Mouse (Mus musculus) cerebellum, adult 2 months (tissue): ENCODE measurements around the gene Fbxw8. TPM values are rescaled to one million over a fixed set of nuclear protein-coding genes. Genes with fewer than 3 reads are reported as not detected.

Source experiments
- DNase-seq, 2 experiments: peaks; one replicate each; pipeline ENCODE4 v3.0.0; 2021
- H3K27ac ChIP-seq: fragments of 200-500 bp; 2 replicates; pipeline ENCODE4 v1.5.1; 2012; ENCODE audit warnings: low read length, control low read depth, inconsistent platforms; ENCODE audit not compliant: insufficient read depth
- H3K27me3 ChIP-seq: fragments of 200-500 bp; 2 replicates; pipeline ENCODE4 v1.6.1; 2012; ENCODE audit warnings: inconsistent platforms, mild to moderate bottlenecking, low read length, moderate library complexity; ENCODE audit not compliant: control insufficient read depth, insufficient read depth
- H3K4me1 ChIP-seq: fragments of 200-500 bp; 2 replicates; pipeline ENCODE4 v1.6.1; 2011; ENCODE audit warnings: low read length; ENCODE audit not compliant: control insufficient read depth, insufficient read depth
- H3K4me3 ChIP-seq: fragments of 200-500 bp; replicated peaks from 2 replicates; pipeline ENCODE3; 2011; ENCODE audit warnings: mild to moderate bottlenecking, low read depth, low read length, control low read depth; ENCODE audit not compliant: insufficient read depth
- CTCF ChIP-seq: fragments of 200-500 bp; IDR thresholded peaks from 2 replicates; pipeline ENCODE4 v1.5.1; 2011; ENCODE audit warnings: low read depth, mild to moderate bottlenecking, control low read depth, low read length, moderate library complexity, borderline replicate concordance; ENCODE audit not compliant: insufficient read depth
- POLR2A ChIP-seq: fragments of 200-500 bp; IDR thresholded peaks from 2 replicates; pipeline ENCODE4 v1.6.1; 2011; ENCODE audit warnings: low read length, control low read depth, borderline replicate concordance; ENCODE audit not compliant: insufficient read depth
- WGBS: fragments of 180-500 bp; shearing (Covaris S2); methylation state at CpG from one replicate; pipeline ENCODE4 v1.1.7; 2018; 5-methylcytosine and 5-hydroxymethylcytosine counted together
- polyA plus RNA-seq: library from polyadenylated mRNA; depleted of rRNA; stranded (reverse); fragments of >200 nt; gene quantifications from 2 replicates; pipeline ENCODE4 v1.2.3, GENCODE M21; 2012

Gene Fbxw8
- polyA plus RNA-seq, 1 experiment, result 42.8 TPM

DNA sequence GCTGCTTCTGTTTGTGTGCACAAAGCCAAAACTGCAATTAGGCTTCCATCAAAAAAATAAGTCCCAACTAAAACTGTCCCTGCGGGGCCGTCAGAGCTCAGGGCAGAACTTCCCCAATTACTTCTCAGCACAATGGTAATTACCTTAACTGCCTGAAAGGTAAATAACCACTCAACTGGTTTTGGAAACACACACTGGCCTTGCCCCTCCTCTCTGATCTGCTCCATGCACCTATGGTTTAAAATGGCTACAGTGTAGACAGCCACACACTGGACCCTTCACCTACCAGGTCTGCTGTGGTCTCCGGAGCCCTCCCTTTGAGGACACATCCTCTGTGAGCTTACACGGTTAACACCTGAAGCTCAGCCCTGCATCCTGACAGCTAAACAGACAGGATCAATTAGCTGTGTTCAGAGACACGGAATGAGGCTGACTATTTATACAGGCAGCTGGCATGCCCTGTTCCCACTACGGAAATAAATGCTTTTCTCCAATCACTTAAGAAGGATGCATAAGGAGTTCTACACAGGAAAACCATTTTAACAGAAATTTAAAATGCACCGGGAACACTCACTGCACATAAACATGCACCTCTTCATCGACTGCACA is 55.3 kb downstream of the Fbxw8 start:
- no peak overlapping the region for H3K27ac ChIP-seq
- 78% methylated on average over 8 of the region's 8 CpGs for WGBS
- TF ChIP-seq POLR2A (no peak), CTCF (no peak)

GRCm38 (mm10) chr5:118099069-118099869 is 56.0 kb downstream of the Fbxw8 start:
- peaks cover 4% of the 10 kb centered on the region for H3K4me1 ChIP-seq
- 67% methylated on average over 11 of the region's 11 CpGs for WGBS
- TF ChIP-seq POLR2A (no peak), CTCF (no peak)
- no peak overlapping the region for H3K4me3 ChIP-seq
- DNase-seq, result no peak
- H3K27me3 ChIP-seq, result no peaks in the 10 kb centered on the region
- H3K27ac ChIP-seq, result no peak overlapping the region

More for the DNA sequence above, 55.3 kb downstream of the Fbxw8 start:
- H3K4me3 ChIP-seq, result no peak overlapping the region
- no peak for DNase-seq
- no peaks in the 10 kb centered on the region for H3K27me3 ChIP-seq
- no peaks in the 10 kb centered on the region; the same call in 1 of the 2 replicates for H3K4me1 ChIP-seq

DNA sequence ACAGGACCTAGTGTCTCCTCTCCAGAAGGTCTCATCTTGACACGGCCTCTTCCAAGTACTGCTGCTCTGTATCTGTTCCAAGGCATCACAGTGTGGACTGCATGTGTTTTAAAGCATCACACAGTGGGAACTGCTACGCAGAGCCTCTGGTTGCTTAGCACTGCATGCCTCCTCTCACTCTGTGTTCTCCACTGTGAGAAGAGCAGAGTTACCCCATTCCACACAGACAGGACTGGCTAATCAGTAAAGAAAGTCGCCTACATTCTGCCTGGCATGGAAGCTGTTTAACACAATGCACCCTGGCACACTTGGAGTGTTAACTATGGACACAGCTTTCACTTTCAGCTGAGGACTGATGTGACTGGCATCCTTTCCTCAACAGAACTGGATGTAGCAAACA is 58.9 kb downstream of the Fbxw8 start:
- H3K27ac ChIP-seq, result no peak overlapping the region
- TF ChIP-seq CTCF, result no peak
- 69% methylated on average over 3 of the region's 3 CpGs for WGBS

DNA sequence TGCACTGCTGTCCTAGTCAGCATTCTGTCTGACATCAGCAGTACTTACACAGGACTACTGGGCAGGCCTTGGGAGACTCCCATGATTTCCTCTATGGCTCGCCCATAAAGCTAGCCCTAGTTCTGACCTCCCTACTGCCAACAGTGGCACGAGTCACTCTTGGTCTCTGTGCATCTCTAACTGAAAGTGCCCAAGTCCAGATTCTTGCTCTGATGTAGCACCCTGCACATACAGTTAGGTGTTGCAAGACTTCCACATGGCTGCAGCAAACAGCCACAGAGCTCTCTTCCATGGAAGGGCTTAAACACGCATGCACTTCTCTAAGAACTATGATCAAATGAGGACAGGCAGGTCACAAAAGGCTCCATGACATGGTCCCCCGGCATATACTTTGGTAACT is 59.4 kb downstream of the Fbxw8 start:
- Histone ChIP-seq H3K27me3 (no peaks in the 10 kb centered on the region), H3K4me1 (peaks cover 17% of the 10 kb centered on the region), H3K4me3 (no peak overlapping the region), H3K27ac (no peak overlapping the region)
- TF ChIP-seq POLR2A (no peak), CTCF (no peak)
- WGBS, result 86% methylated on average over 4 of the region's 4 CpGs
- no peak for DNase-seq

More for the DNA sequence above, 58.9 kb downstream of the Fbxw8 start:
- Histone ChIP-seq H3K4me1 (peaks cover 17% of the 10 kb centered on the region), H3K27me3 (no peaks in the 10 kb centered on the region), H3K4me3 (no peak overlapping the region)
- no peak for DNase-seq

- no peaks in the 10 kb centered on the region for H3K27me3 ChIP-seq
- WGBS, result 72% methylated on average over 11 of the region's 11 CpGs
- H3K4me3 ChIP-seq, result no peak overlapping the region
- no peak for DNase-seq
- no peak overlapping the region for H3K27ac ChIP-seq
- no peak for TF ChIP-seq POLR2A
- TF ChIP-seq CTCF, result no peak
- peaks cover 17% of the 10 kb centered on the region for H3K4me1 ChIP-seq
These were observed 59.8 kb downstream of the Fbxw8 start for GRCm38 (mm10) chr5:118095433-118095832.

DNA sequence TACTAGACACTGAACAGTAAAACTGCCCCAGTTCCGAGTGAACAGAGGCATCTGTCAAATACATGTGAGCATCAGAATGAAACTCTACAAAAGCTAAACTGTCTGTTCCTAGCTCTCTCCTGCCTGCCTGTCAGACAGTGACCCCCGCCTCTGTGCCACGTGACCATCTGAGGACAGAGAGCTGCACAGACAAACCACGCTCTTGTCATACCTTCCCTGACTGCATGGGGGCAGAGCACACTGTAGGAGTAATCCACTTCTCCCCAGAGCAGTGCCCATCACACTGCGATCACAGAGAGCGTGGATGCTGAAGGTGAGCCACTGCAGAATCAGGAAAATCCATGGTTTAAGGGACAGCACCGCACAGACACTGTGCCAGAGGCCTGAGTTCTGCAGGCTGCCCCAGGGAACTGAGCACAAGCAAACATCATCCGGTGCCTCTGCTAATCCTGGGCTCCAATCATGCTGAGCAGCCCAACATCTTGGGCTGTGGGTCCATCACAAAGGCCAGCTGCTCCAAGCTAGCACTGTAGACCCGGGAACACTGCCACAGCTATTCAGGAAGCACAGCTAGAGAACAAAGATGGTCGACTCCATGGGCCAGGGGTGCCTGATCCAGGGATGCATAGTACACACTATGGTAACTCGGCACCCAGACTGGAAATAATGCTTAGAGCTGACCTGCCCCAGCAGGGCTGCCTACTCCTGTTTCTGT is 61.8 kb downstream of the Fbxw8 start:
- no peak for TF ChIP-seq POLR2A
- peak; percentile 77 for TF ChIP-seq CTCF
- 35% methylated on average over 11 of the region's 11 CpGs for WGBS

GRCm38 (mm10) chr5:118090837-118091236 is 64.4 kb downstream of the Fbxw8 start:
- Histone ChIP-seq H3K4me1 (peaks cover 41% of the 10 kb centered on the region), H3K27ac (no peak overlapping the region), H3K27me3 (no peaks in the 10 kb centered on the region), H3K4me3 (no peak overlapping the region)
- TF ChIP-seq POLR2A (no peak), CTCF (peak; percentile 39; the same call in 1 of the 2 replicates)
- 70% methylated on average over 2 of the region's 2 CpGs for WGBS
- DNase-seq, result peak in 1 of 2 experiments; percentile 53

More for the DNA sequence above, 61.8 kb downstream of the Fbxw8 start:
- no peak for DNase-seq
- H3K4me3 ChIP-seq, result no peak overlapping the region
- peak overlapping the region; percentile 29 for H3K27ac ChIP-seq
- no peaks in the 10 kb centered on the region for H3K27me3 ChIP-seq
- peaks cover 35% of the 10 kb centered on the region for H3K4me1 ChIP-seq
